Mouse (Mus musculus) granulocyte monocyte progenitor cell, adult 5-6 weeks (primary cell): ENCODE results near the gene Cox7a1. TPM values are rescaled to one million over a fixed set of nuclear protein-coding genes. Genes with fewer than 3 reads are reported as not detected.

Source experiments
- ATAC-seq: replicated peaks from 2 replicates; pipeline ENCODE4 v1.8.0; 2016; ENCODE audit warnings: mild to moderate bottlenecking, moderate TSS enrichment, inconsistent platforms; ENCODE audit not compliant: poor library complexity, severe bottlenecking
- total RNA-seq, 2 experiments: library from RNA; stranded (forward) in 1 of 2; stranded (reverse) in 1 of 2; fragments of 200-712, 200-1000 nt in 1 of 2; fragments of >200 nt in 1 of 2; fragmentation: Nextera tagmentation in 1 of 2; gene quantifications; 2 replicates each; pipeline ENCODE4 v1.2.3; 2014 to 2017

The Cox7a1 gene
- total RNA-seq, 2 experiments from 2014 or later = not detected

GRCm38 (mm10) chr7:30216723-30217151 lies 32.8 kb downstream of the Cox7a1 start:
- ATAC-seq = peak; percentile 64

- no peak for ATAC-seq
Measured at GRCm38 (mm10) chr7:30217277-30217676, 33.3 kb downstream of the Cox7a1 start.

- peak; percentile 91 for ATAC-seq
Measured at GRCm38 (mm10) chr7:30219293-30220007, 35.5 kb downstream of the Cox7a1 start.

GRCm38 (mm10) chr7:30220008-30220356 lies 36.0 kb downstream of the Cox7a1 start:
- no peak; the same call in 1 of the 2 replicates for ATAC-seq

GRCm38 (mm10) chr7:30221433-30221832 lies 37.5 kb downstream of the Cox7a1 start:
- ATAC-seq = no peak

- no peak for ATAC-seq
Measured at GRCm38 (mm10) chr7:30222205-30222604, 38.3 kb downstream of the Cox7a1 start.

GRCm38 (mm10) chr7:30224206-30224605 lies 40.3 kb downstream of the Cox7a1 start:
- ATAC-seq = no peak

- ATAC-seq = no peak
Measured at GRCm38 (mm10) chr7:30231328-30231668, 47.4 kb downstream of the Cox7a1 start.

GRCm38 (mm10) chr7:30231669-30232454 lies 47.9 kb downstream of the Cox7a1 start, which contains the start of the genes Polr2i and Tbcb:
TSS of gene Polr2i (plus strand) at chr7:30231948.
TSS of gene Tbcb (minus strand) at chr7:30232272.
- peak; percentile 94 for ATAC-seq

- ATAC-seq = peak; percentile 41
Measured at GRCm38 (mm10) chr7:30232631-30233148, 48.7 kb downstream of the Cox7a1 start.

GRCm38 (mm10) chr7:30233387-30233786 lies 49.4 kb downstream of the Cox7a1 start:
- no peak for ATAC-seq

GRCm38 (mm10) chr7:30234276-30234858 lies 50.4 kb downstream of the Cox7a1 start:
- no peak for ATAC-seq

- ATAC-seq = no peak
Measured at GRCm38 (mm10) chr7:30235091-30235490, 51.1 kb downstream of the Cox7a1 start.

GRCm38 (mm10) chr7:30235625-30236024 lies 51.7 kb downstream of the Cox7a1 start, which contains the start of gene Ovol3:
TSS of gene Ovol3 (minus strand) at chr7:30235725.
- ATAC-seq = no peak

Other genes starting within 250 kb of the Cox7a1 start
- 10.7 and 12.4 TPM in 2 replicates for gene Zfp74, start 230.1 kb upstream of the Cox7a1 start, total RNA-seq (2014; fragmentation: Nextera tagmentation)
- gene Zfp74, start 230.1 kb upstream of the Cox7a1 start, total RNA-seq (2017) = 6.9 and 9.3 TPM in 2 replicates
- gene Zfp568, start 200.2 kb upstream of the Cox7a1 start, total RNA-seq (2014; fragmentation: Nextera tagmentation) = 16.5 and 22.3 TPM in 2 replicates
- 50.3 and 51.3 TPM in 2 replicates for gene Zfp568, start 200.2 kb upstream of the Cox7a1 start, total RNA-seq (2017)
- gene Zfp14, start 132.8 kb upstream of the Cox7a1 start, total RNA-seq (2014; fragmentation: Nextera tagmentation) = 0.52 and 2.4 TPM in 2 replicates
- gene Zfp14, start 132.8 kb upstream of the Cox7a1 start, total RNA-seq (2017) = 1.2 and 1.4 TPM in 2 replicates
- 7.0 and 9.2 TPM in 2 replicates for gene Zfp82, start 111.2 kb upstream of the Cox7a1 start, total RNA-seq (2014; fragmentation: Nextera tagmentation)
- 3.0 and 9.6 TPM in 2 replicates for gene Zfp82, start 111.2 kb upstream of the Cox7a1 start, total RNA-seq (2017)
- 2.8 TPM in 1 of 2 replicates, not detected in the other for gene Gm26920, start 93.7 kb upstream of the Cox7a1 start, total RNA-seq (2014; fragmentation: Nextera tagmentation)
- not detected in 2 replicates for gene Gm26920, start 93.7 kb upstream of the Cox7a1 start, total RNA-seq (2017)
- gene Zfp566, start 93.6 kb upstream of the Cox7a1 start, total RNA-seq (2014; fragmentation: Nextera tagmentation) = 7.6 and 15.7 TPM in 2 replicates
- 3.2 and 6.0 TPM in 2 replicates for gene Zfp566, start 93.6 kb upstream of the Cox7a1 start, total RNA-seq (2017)
- gene Zfp260, start 89.4 kb upstream of the Cox7a1 start, total RNA-seq (2014; fragmentation: Nextera tagmentation) = 41.6 and 58.5 TPM in 2 replicates
- gene Zfp260, start 89.4 kb upstream of the Cox7a1 start, total RNA-seq (2017) = 26.1 and 28.7 TPM in 2 replicates
- gene Zfp382, start 62.2 kb upstream of the Cox7a1 start, total RNA-seq (2014; fragmentation: Nextera tagmentation) = 9.7 and 13.3 TPM in 2 replicates
- gene Zfp382, start 62.2 kb upstream of the Cox7a1 start, total RNA-seq (2017) = 7.7 and 8.3 TPM in 2 replicates
- gene Zfp146, start 14.4 kb upstream of the Cox7a1 start, total RNA-seq (2014; fragmentation: Nextera tagmentation) = 52.0 and 61.0 TPM in 2 replicates
- gene Zfp146, start 14.4 kb upstream of the Cox7a1 start, total RNA-seq (2017) = 80.7 and 101 TPM in 2 replicates
- 236 and 240 TPM in 2 replicates for gene Capns1, start 14.7 kb downstream of the Cox7a1 start, total RNA-seq (2014; fragmentation: Nextera tagmentation)
- 176 and 196 TPM in 2 replicates for gene Capns1, start 14.7 kb downstream of the Cox7a1 start, total RNA-seq (2017)
- gene Polr2i, start 47.8 kb downstream of the Cox7a1 start, total RNA-seq (2014; fragmentation: Nextera tagmentation) = 79.3 and 81.3 TPM in 2 replicates
- 62.3 and 79.3 TPM in 2 replicates for gene Polr2i, start 47.8 kb downstream of the Cox7a1 start, total RNA-seq (2017)
- gene Tbcb, start 48.1 kb downstream of the Cox7a1 start, total RNA-seq (2014; fragmentation: Nextera tagmentation) = 113 and 115 TPM in 2 replicates
- 48.2 and 53.7 TPM in 2 replicates for gene Tbcb, start 48.1 kb downstream of the Cox7a1 start, total RNA-seq (2017)
- not detected in 2 replicates for gene Ovol3, start 51.6 kb downstream of the Cox7a1 start, total RNA-seq (2014; fragmentation: Nextera tagmentation)
- not detected in 2 replicates for gene Ovol3, start 51.6 kb downstream of the Cox7a1 start, total RNA-seq (2017)
- gene Thap8, start 96.0 kb downstream of the Cox7a1 start, total RNA-seq (2014; fragmentation: Nextera tagmentation) = not detected in 2 replicates
- gene Thap8, start 96.0 kb downstream of the Cox7a1 start, total RNA-seq (2017) = 0.57 TPM in 1 of 2 replicates, not detected in the other
- gene Wdr62, start 96.3 kb downstream of the Cox7a1 start, total RNA-seq (2014; fragmentation: Nextera tagmentation) = 21.6 and 29.4 TPM in 2 replicates
- 4.0 and 5.8 TPM in 2 replicates for gene Wdr62, start 96.3 kb downstream of the Cox7a1 start, total RNA-seq (2017)
- not detected in 2 replicates for gene Clip3, start 107.6 kb downstream of the Cox7a1 start, total RNA-seq (2014; fragmentation: Nextera tagmentation)
- gene Clip3, start 107.6 kb downstream of the Cox7a1 start, total RNA-seq (2017) = not detected in 2 replicates
- gene Alkbh6, start 124.6 kb downstream of the Cox7a1 start, total RNA-seq (2014; fragmentation: Nextera tagmentation) = 32.6 and 33.3 TPM in 2 replicates
- 30.1 and 35.5 TPM in 2 replicates for gene Alkbh6, start 124.6 kb downstream of the Cox7a1 start, total RNA-seq (2017)
- gene Syne4, start 130.7 kb downstream of the Cox7a1 start, total RNA-seq (2014; fragmentation: Nextera tagmentation) = 6.3 and 8.7 TPM in 2 replicates
- 0.99 TPM in 1 of 2 replicates, not detected in the other for gene Syne4, start 130.7 kb downstream of the Cox7a1 start, total RNA-seq (2017)
- gene E130208F15Rik, start 137.6 kb downstream of the Cox7a1 start, total RNA-seq (2014; fragmentation: Nextera tagmentation) = 0.60 TPM in 1 of 2 replicates, not detected in the other
- gene E130208F15Rik, start 137.6 kb downstream of the Cox7a1 start, total RNA-seq (2017) = 1.6 and 2.5 TPM in 2 replicates
- gene Sdhaf1, start 139.8 kb downstream of the Cox7a1 start, total RNA-seq (2014; fragmentation: Nextera tagmentation) = 10.5 and 11.8 TPM in 2 replicates
- 7.8 and 12.9 TPM in 2 replicates for gene Sdhaf1, start 139.8 kb downstream of the Cox7a1 start, total RNA-seq (2017)
- gene Lrfn3, start 178.6 kb downstream of the Cox7a1 start, total RNA-seq (2014; fragmentation: Nextera tagmentation) = not detected in 2 replicates
- not detected in 2 replicates for gene Lrfn3, start 178.6 kb downstream of the Cox7a1 start, total RNA-seq (2017)
- 665 and 703 TPM in 2 replicates for gene Tyrobp, start 229.6 kb downstream of the Cox7a1 start, total RNA-seq (2014; fragmentation: Nextera tagmentation)
- gene Tyrobp, start 229.6 kb downstream of the Cox7a1 start, total RNA-seq (2017) = 270 and 287 TPM in 2 replicates
- gene Hcst, start 235.7 kb downstream of the Cox7a1 start, total RNA-seq (2014; fragmentation: Nextera tagmentation) = 64.6 and 70.7 TPM in 2 replicates
- gene Hcst, start 235.7 kb downstream of the Cox7a1 start, total RNA-seq (2017) = 9.0 and 31.6 TPM in 2 replicates
- gene Nfkbid, start 237.6 kb downstream of the Cox7a1 start, total RNA-seq (2014; fragmentation: Nextera tagmentation) = 16.0 and 16.3 TPM in 2 replicates
- gene Nfkbid, start 237.6 kb downstream of the Cox7a1 start, total RNA-seq (2017) = 6.8 and 15.1 TPM in 2 replicates